Mouse (Mus musculus) cerebellum, adult 2 months (tissue): ENCODE data around the gene Smco3. TPM values are rescaled to one million over a fixed set of nuclear protein-coding genes. Genes with fewer than 3 reads are reported as not detected.

ENCODE experiments used
- DNase-seq, 2 experiments: peaks; one replicate each; pipeline ENCODE4 v3.0.0; 2021
- H3K27ac ChIP-seq: fragments of 200-500 bp; 2 replicates; pipeline ENCODE4 v1.5.1; 2012; ENCODE audit warnings: low read length, control low read depth, inconsistent platforms; ENCODE audit not compliant: insufficient read depth
- H3K27me3 ChIP-seq: fragments of 200-500 bp; 2 replicates; pipeline ENCODE4 v1.6.1; 2012; ENCODE audit warnings: inconsistent platforms, mild to moderate bottlenecking, low read length, moderate library complexity; ENCODE audit not compliant: control insufficient read depth, insufficient read depth
- H3K4me1 ChIP-seq: fragments of 200-500 bp; 2 replicates; pipeline ENCODE4 v1.6.1; 2011; ENCODE audit warnings: low read length; ENCODE audit not compliant: control insufficient read depth, insufficient read depth
- H3K4me3 ChIP-seq: fragments of 200-500 bp; replicated peaks from 2 replicates; pipeline ENCODE3; 2011; ENCODE audit warnings: mild to moderate bottlenecking, low read depth, low read length, control low read depth; ENCODE audit not compliant: insufficient read depth
- CTCF ChIP-seq: fragments of 200-500 bp; IDR thresholded peaks from 2 replicates; pipeline ENCODE4 v1.5.1; 2011; ENCODE audit warnings: low read depth, mild to moderate bottlenecking, control low read depth, low read length, moderate library complexity, borderline replicate concordance; ENCODE audit not compliant: insufficient read depth
- POLR2A ChIP-seq: fragments of 200-500 bp; IDR thresholded peaks from 2 replicates; pipeline ENCODE4 v1.6.1; 2011; ENCODE audit warnings: low read length, control low read depth, borderline replicate concordance; ENCODE audit not compliant: insufficient read depth
- WGBS: fragments of 180-500 bp; shearing (Covaris S2); methylation state at CpG from one replicate; pipeline ENCODE4 v1.1.7; 2018; 5-methylcytosine and 5-hydroxymethylcytosine counted together
- polyA plus RNA-seq: library from polyadenylated mRNA; depleted of rRNA; stranded (reverse); fragments of >200 nt; gene quantifications from 2 replicates; pipeline ENCODE4 v1.2.3, GENCODE M21; 2012; rRNA removed

Smco3 gene
- polyA plus RNA-seq, 1 experiment: 8.8 TPM

GRCm38 (mm10) chr6:136795110-136795509 is 40.1 kb downstream of the Smco3 start:
- no peak overlapping the region for H3K27ac ChIP-seq
- no peak for DNase-seq
- H3K4me1 ChIP-seq: no peaks in the 10 kb centered on the region
- H3K4me3 ChIP-seq: no peak overlapping the region
- no peak for TF ChIP-seq CTCF
- no peak for TF ChIP-seq POLR2A
- H3K27me3 ChIP-seq: no peaks in the 10 kb centered on the region
- 88% methylated on average over 1 of the region's 1 CpGs for WGBS

DNA sequence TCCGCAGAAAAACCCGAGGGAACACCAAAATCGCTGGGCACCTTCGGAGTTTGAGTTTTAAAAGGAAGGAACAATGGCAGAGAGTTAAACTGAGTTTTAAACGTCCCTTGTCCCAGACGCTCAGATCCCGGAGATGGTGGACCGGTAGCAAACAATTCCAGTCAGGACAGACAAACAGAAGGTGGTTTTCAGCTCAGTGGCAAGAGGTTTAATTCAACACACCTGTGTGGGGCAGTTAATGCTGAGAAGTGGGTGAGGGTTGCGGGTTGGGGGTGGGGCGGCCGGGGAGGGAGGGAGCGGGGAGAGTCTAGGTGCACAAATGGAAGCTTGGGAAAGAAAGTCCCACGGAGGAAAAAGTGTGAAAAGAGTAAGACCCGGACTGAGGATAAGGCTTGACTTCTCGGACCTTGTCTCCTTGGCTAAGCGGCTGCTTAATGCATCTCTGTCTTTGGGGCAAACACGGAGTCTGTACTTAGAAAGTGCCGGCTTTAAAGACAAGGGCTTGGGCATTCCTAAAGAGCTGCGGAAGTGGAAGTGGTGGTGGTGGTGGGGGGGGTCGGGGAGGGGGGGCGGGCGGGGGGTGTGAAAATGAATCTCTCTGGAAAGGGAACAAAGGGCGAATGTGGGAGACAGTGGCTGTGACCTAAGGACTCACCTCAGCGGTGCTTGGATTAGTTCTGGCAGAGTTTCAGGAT is 41.3 kb downstream of the Smco3 start:
- no peak for DNase-seq
- WGBS: 2% methylated on average over 23 of the region's 24 CpGs
- no peak overlapping the region for H3K27ac ChIP-seq

DNA sequence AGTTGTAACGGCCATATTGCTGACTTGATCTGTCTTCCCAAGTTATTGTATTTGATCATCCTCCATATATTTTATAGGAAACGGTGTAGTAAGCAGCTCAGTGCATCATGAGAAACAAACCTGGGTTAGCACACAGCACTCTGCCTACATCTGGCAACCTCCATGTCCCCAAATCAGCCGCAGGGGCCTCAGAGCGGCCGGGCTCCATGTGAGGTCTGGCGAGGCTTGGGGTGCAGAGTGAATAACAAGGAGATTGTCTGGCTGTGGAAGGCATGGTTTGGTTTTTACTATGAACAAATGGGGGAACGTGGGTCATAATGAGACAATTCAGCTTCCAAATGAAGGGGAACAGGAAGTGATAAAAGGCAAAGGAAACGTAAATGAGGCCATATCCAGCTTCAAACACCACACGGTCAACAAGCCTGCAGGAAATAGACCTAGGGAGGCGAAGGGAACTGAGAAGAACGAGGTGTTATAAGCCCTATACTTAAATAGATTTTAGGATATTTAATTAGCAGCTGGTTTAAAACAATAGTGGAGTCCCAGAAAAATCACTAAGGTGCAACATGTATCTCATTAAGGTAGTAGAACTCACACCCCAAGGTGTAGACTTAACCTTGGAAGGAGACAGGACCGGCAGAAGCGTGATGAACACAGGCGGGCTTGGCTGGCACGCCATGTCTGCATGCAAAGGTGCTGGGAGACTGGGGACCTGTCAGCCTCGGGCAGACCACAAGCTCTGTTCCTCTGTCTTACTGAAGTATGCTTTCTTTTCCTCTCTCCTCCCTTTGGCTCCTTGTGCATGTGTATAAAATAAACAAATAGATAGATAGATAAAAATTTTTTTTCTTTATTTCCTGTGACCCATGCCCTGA is 42.1 kb downstream of the Smco3 start:
- TF ChIP-seq POLR2A (no peak), CTCF (no peak)
- 40% methylated on average over 16 of the region's 16 CpGs for WGBS
- Histone ChIP-seq H3K4me3 (no peak overlapping the region), H3K4me1 (no peaks in the 10 kb centered on the region), H3K27ac (no peak overlapping the region), H3K27me3 (no peaks in the 10 kb centered on the region)
- DNase-seq: no peak

More for the DNA sequence above, 41.3 kb downstream of the Smco3 start:
- peak overlapping the region; percentile 23 for H3K4me3 ChIP-seq
- no peak for TF ChIP-seq CTCF
- no peak for TF ChIP-seq POLR2A
- no peaks in the 10 kb centered on the region for H3K4me1 ChIP-seq
- H3K27me3 ChIP-seq: no peaks in the 10 kb centered on the region

- TF ChIP-seq POLR2A (no peak), CTCF (no peak)
- WGBS: 35% methylated on average over 5 of the region's 5 CpGs
- Histone ChIP-seq H3K4me1 (no peaks in the 10 kb centered on the region), H3K27ac (no peak overlapping the region), H3K27me3 (no peaks in the 10 kb centered on the region), H3K4me3 (no peak overlapping the region)
- DNase-seq: no peak
Measured at GRCm38 (mm10) chr6:136789391-136789971, 45.8 kb downstream of the Smco3 start.

DNA sequence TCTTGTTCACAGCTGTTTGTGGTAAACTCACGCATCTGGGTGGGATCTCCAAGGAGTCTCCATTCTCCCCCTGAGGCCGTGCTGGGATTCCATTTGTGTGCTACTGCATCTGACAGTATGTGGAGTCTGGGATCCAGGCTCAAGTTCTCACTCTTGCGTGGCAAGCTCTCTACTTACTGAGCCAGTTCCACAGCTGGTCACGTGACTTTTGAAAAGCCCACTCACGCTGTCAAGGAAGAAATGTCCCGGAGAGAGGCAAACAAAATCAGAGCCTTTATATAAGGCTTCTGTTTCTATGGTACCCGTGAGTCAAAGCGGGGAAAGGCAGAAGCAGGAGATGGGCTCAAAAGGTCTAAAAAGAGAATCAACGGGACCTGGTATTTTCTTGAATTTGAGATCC is 52.5 kb downstream of the Smco3 start:
- Histone ChIP-seq H3K27ac (no peak overlapping the region), H3K4me1 (no peaks in the 10 kb centered on the region), H3K27me3 (no peaks in the 10 kb centered on the region), H3K4me3 (no peak overlapping the region)
- no peak for TF ChIP-seq CTCF
- no peak for TF ChIP-seq POLR2A
- DNase-seq: no peak
- WGBS: 70% methylated on average over 9 of the region's 9 CpGs

- Histone ChIP-seq H3K27me3 (no peaks in the 10 kb centered on the region), H3K4me1 (no peaks in the 10 kb centered on the region), H3K4me3 (no peak overlapping the region), H3K27ac (no peak overlapping the region)
- 82% methylated on average over 12 of the region's 12 CpGs for WGBS
- no peak for DNase-seq
- TF ChIP-seq POLR2A (no peak), CTCF (no peak)
Measured at GRCm38 (mm10) chr6:136782146-136782545, 53.1 kb downstream of the Smco3 start.

- TF ChIP-seq POLR2A: no peak
- no peak for TF ChIP-seq CTCF
- Histone ChIP-seq H3K4me3 (no peak within 1 kb of the TSS), H3K27ac (no peak within 1 kb of the TSS), H3K4me1 (no peaks in the 10 kb centered on the region), H3K27me3 (no peaks in the 10 kb centered on the region)
- DNase-seq: no peak
- WGBS: 83% methylated on average over 20 of the region's 20 CpGs
Measured at GRCm38 (mm10) chr6:136781377-136781986, 53.8 kb downstream of the Smco3 start, which contains the start of gene Gucy2c. Gucy2c (minus strand) TSS chr6:136781765.

Other genes with a start within 250 kb of the Smco3 start
- gene Plbd1, start 173.5 kb downstream of the Smco3 start, polyA plus RNA-seq: 0.11 and 0.15 TPM in 2 replicates
- 0.10 TPM in 2 replicates for gene Gucy2c, start 53.7 kb downstream of the Smco3 start, polyA plus RNA-seq
- 0.62 and 1.0 TPM in 2 replicates for gene Hist4h4, start 31.0 kb downstream of the Smco3 start, polyA plus RNA-seq
- 74.1 and 88.9 TPM in 2 replicates for gene H2afj, start 27.2 kb downstream of the Smco3 start, polyA plus RNA-seq
- 0.38 and 0.74 TPM in 2 replicates for gene BC049715, start 7.8 kb downstream of the Smco3 start, polyA plus RNA-seq
- 57.0 and 68.4 TPM in 2 replicates for gene Wbp11, start 7.2 kb downstream of the Smco3 start, polyA plus RNA-seq
- 0.16 and 0.29 TPM in 2 replicates for gene Art4, start 22.3 kb upstream of the Smco3 start, polyA plus RNA-seq
- gene Mgp, start 40.4 kb upstream of the Smco3 start, polyA plus RNA-seq: 93.7 and 131 TPM in 2 replicates
- 0.22 and 0.31 TPM in 2 replicates for gene Erp27, start 86.7 kb upstream of the Smco3 start, polyA plus RNA-seq
- gene Pde6h, start 88.4 kb upstream of the Smco3 start, polyA plus RNA-seq: 0.11 and 0.38 TPM in 2 replicates
- gene Arhgdib, start 106.4 kb upstream of the Smco3 start, polyA plus RNA-seq: 10.1 and 10.5 TPM in 2 replicates